Mouse (Mus musculus): ENCODE measurements around the gene Isca2.

Gene Isca2

DNA sequence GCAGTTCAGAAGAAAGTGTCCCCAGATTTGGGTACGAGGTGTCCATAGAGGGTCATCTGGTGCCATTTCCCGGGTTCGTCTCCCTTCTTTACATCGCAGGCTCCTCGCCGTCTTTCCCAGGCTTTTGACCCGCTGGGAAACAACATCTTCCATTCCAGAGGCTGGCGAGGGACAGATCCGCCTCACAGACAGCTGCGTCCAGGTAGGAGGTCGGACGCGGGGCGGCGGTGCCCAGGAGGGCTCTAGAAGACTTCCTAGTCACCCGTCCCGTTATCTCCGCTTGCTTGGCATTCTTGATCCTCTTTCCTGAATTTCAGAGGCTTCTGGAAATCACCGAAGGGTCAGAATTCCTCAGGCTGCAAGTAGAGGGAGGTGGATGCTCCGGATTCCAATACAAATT, 425 bp downstream of the Isca2 start:
- DNase-seq (ENCODE audit: low spot score), result no peak

GRCm38 (mm10) chr12:84774376-84774775, 1.3 kb downstream of the Isca2 start:
- DNase-seq (ENCODE audit: low spot score), result no peak

DNA sequence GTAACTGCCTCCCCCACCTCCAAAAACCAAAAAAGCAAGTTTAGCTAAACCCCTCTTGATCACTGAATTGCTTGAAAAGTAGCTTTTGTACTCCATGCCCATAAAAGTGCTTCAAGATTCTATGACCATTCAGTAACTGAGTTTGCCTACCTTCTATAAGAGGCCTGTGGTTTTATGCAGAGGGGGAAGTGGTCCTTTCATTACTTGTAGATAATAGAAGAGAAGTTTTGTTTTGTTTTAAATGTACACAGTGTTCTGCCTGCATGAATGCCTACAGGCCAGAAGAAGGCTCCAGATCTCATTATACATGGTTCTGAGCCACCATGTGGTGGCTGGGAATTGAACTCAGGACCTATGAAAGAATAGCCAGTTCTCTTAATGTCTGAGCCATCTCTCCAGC, 3.2 kb downstream of the Isca2 start:
- no peak for DNase-seq (ENCODE audit: low spot score)

GRCm38 (mm10) chr12:84784604-84785381, 11.7 kb downstream of the Isca2 start:
- DNase-seq (ENCODE audit: low spot score), result peak; percentile 85

DNA sequence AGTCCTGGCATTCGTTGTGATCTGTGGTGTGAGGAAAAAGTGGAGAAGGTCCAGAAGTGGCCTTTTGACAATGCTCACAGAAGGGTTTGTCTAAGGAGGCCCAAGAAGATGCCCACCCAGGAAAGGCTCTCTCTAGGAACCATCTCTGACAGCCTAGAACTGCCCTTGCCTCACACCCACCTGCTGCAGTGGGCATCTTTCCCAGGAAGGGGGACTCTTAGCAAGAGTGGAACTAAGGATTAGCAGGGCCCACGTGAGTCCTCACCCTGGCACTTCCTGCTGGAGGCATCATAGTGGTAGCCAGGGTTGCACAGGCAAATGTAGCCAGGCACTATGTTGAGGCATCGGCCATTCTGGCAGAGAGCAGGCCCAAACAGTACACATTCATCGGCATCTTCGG, 13.0 kb downstream of the Isca2 start:
- DNase-seq (ENCODE audit: low spot score), result no peak

GRCm38 (mm10) chr12:84790853-84791252, 17.8 kb downstream of the Isca2 start:
- DNase-seq (ENCODE audit: low spot score), result no peak

GRCm38 (mm10) chr12:84792629-84793028, 19.6 kb downstream of the Isca2 start:
- no peak for DNase-seq (ENCODE audit: low spot score)

GRCm38 (mm10) chr12:84794647-84795046, 21.6 kb downstream of the Isca2 start:
- no peak for DNase-seq (ENCODE audit: low spot score)

DNA sequence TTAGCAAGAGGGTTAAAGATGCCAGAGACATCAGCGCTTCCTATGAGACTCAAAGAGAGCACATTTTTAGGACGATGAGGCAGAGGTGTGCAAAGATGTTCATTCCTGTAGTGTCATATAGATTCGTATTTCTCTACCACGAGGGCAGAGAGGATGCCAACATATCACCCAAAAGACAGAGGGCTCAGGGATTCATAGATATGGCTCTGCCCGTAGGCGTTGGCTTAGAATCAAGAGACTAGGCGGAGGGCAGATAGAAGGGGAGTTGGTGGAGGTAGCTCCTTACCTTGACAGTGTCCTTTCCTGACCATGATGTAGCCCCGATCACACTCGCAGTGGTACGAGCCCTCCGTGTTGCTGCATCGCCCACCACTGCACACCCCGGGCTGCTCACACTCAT, 26.0 kb downstream of the Isca2 start:
- DNase-seq (ENCODE audit: low spot score), result no peak

DNA sequence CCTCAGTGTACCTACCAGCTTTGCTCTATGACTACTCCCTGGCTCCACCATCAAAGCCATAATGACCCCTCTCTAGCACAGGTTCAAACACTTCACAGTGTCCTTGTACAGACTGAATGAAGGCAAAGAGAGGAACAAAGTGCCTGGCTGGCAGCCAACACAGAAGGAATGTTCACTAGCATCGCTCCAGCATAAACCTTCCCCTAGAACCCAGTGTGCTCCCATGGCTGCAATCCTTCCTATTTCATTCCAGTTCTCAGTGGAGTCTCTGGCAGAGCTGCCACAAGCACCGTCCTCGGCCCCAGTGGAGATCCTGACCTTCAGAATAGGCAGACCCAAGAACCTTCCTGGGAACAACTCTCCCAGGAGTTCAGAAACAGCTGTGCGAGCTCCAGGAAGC, 27.4 kb downstream of the Isca2 start:
- peak; percentile 37 for DNase-seq (ENCODE audit: low spot score)

DNA sequence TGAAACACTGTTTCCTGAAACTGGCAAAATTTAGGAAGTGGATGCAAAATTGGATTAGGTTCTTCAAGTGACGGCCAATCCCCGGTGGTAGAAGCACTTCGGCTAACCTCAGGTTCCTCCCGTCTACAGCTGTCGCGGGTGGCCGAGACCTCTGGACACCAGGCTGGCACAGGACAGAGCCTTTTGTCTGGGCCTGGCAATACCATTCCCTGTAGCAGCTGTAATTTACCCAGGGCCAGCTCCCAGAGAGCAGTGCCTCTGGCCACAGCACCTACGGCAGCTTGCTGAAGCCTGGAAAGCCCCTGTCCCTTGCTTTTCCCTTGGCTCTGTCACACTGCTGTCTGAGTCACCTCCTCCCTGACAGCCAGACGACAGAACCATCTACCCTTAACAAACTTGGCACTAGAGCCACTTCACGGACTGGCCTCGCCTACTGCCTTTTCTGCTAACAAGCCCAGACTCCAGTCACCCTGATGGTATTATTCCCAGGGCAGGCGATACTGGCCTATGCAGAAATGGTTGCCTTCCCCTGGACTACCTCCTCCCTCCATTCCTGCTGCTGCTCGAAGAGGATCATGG, 28.6 kb downstream of the Isca2 start:
- no peak for DNase-seq (ENCODE audit: low spot score)

GRCm38 (mm10) chr12:84802625-84803024, 29.6 kb downstream of the Isca2 start:
- DNase-seq (ENCODE audit: low spot score), result no peak

GRCm38 (mm10) chr12:84805228-84805842, 32.3 kb downstream of the Isca2 start:
- DNase-seq (ENCODE audit: low spot score), result no peak

DNA sequence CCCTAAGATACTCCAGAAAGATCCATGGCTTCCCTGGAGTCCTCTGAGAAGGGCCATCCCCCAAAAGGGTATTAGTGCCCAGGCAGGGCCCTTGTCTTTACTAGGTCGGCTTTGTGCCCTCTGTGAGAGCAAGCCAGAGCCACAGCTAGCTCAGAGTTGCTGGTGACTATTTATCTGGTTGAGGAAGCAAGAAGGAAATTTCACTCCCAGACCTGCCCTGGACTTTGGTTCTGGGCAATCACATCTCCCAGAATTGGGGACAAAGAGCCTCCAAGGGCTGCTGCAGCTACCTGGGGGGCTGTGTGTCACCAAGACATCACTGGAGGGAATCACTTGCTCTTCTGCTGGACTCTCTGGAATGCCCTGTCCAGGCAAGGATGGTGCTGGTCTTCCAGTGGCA, 33.0 kb downstream of the Isca2 start:
- DNase-seq (ENCODE audit: low spot score), result no peak

DNA sequence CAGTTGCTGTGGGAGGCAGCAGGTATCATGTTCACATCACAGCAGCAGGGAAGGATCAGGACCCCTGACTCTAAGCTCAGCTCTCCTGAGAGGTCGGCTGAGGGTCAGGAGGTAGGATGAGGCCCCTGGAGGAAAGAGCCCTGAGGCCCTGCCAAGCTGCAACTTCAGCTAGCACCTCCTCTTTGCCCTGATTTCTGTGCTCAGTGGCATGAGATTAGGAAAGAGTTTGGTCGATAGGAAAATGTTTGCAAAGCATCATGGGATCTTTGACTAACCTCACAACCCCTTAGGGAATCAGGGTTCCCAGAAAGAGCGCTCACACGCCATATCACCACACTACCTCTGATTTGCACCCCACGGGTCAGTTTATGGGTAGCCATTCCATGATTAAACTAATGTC, 33.7 kb downstream of the Isca2 start:
- DNase-seq (ENCODE audit: low spot score), result no peak

DNA sequence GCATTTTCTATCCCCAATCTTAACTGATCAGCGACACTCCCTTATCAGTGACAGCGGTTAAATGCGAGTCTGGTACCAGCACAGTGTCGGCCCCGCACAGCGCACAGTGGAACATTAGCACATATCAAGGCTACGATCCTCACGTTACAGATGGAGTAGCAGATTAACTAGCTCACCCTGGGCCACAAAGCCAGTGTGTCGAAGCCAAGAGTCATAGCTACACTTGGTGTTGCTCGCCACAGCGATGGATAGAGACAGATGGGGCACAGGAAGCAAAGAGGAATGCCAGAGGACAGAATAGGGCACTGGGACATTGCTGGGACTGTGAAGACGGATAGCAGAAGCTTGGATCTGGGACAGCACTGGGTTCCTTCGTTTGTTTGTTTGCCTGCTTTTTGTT, 34.3 kb downstream of the Isca2 start:
- no peak for DNase-seq (ENCODE audit: low spot score)

GRCm38 (mm10) chr12:84809033-84809432, 36.0 kb downstream of the Isca2 start:
- DNase-seq (ENCODE audit: low spot score), result no peak

- no peak for DNase-seq (ENCODE audit: low spot score)
Observed at GRCm38 (mm10) chr12:84810810-84811209, 37.8 kb downstream of the Isca2 start.

DNA sequence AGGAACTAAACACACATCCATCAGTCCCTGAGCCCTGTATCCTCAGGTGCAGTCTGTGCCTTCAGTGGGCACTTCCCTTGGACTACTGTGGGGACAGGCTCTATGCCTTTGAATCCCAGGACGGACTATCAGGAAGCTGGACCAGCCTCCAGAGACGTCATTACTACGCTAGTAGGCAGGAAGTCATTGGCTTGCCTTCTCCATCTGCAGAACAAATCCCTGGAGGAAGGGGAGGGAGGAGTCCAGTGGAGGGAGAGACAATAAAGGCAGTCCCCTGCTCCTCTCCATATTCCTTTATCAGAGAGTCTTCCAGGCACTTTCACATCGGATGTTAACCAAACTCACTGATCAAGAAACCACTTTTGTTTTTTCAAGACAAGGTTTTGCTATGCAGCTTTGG, 38.5 kb downstream of the Isca2 start:
- DNase-seq (ENCODE audit: low spot score), result no peak

DNA sequence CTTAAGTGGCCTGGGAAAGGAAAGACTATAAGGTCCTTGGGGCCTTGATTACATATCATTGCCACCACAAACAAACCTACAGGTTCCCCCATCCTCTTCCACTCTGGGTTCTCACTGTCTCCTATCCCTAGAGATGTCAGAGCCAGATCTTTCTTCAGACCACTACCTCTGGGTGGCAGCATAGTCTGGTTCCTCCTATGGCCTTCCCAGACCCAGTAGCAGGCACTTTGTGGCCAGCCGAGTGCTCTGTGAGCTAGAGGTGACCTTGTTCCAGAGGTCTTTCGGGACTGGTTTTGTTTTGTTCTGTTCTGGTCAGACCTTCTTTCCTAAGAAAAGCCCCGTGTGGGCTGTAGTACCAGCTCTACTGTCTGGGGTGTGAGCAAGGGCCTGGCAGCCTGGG, 39.0 kb downstream of the Isca2 start:
- no peak for DNase-seq (ENCODE audit: low spot score)

GRCm38 (mm10) chr12:84813773-84814172, 40.7 kb downstream of the Isca2 start:
- no peak for DNase-seq (ENCODE audit: low spot score)

DNA sequence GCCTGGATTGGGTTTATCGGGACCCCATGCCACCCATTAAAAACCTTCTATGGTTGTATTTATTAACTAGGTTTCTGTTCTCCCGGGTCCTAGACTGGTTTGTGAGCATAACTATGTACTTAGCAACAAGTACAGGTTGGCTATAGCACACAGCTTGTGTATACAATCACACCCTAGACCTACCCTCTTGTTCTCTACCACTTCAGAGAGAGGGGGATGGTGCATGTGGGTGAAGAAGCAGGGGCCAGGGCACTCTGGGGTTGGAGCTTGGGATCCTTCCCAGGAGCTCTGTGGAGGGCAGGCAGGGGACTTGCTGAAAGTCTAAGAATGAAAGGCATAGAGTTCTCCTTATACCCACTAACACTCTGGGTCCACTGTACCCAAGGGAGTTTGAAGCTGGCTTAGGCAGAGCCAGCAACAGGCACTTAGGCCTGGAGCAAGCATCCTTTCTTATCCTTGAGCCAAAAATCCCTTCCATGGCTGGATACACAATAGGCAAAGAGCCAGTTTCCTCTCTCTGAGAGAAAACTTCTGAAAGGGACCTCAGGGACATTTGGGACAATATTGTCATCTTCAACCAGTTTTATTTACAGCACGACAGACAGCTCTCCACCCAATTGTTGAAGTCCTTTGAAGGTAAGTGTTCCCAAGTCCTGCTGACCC, 41.7 kb downstream of the Isca2 start:
- DNase-seq (ENCODE audit: low spot score), result no peak

GRCm38 (mm10) chr12:84818496-84818895, 45.4 kb downstream of the Isca2 start:
- no peak for DNase-seq (ENCODE audit: low spot score)
